Mouse (Mus musculus) MEL (cell line): ENCODE measurements around the gene Baiap2l1. TPM values are rescaled to one million over a fixed set of nuclear protein-coding genes. Genes with fewer than 3 reads are reported as not detected.

Experiments
- DNase-seq: peaks from one replicate; pipeline ENCODE4 v3.0.0; 2011; ENCODE audit warnings: low read depth, low spot score
- H3K27ac ChIP-seq: 2 replicates; pipeline ENCODE4 v1.5.1; 2012; ENCODE audit warnings: low read depth, mild to moderate bottlenecking, control low read depth, low read length, moderate library complexity; ENCODE audit not compliant: control insufficient read depth
- H3K27me3 ChIP-seq, 2 experiments: fragments of 150-350 bp in 1 of 2; sonication (generic) in 1 of 2; 2 replicates each; pipeline ENCODE4 v1.6.1; 2012; ENCODE audit warnings: low read length in 2 of 2, mild to moderate bottlenecking in 2 of 2, improper control_type of control experiment in 1 of 2, moderate library complexity in 1 of 2; ENCODE audit not compliant: insufficient read depth in 2 of 2, control insufficient read depth in 1 of 2
- H3K36me3 ChIP-seq, 2 experiments: 2 replicates each; pipeline ENCODE4 v1.6.1; 2012 to 2014; ENCODE audit warnings: low read length in 2 of 2, improper control_type of control experiment in 1 of 2, inconsistent platforms in 1 of 2, mild to moderate bottlenecking in 1 of 2; ENCODE audit not compliant: insufficient read depth in 2 of 2, control insufficient read depth in 1 of 2
- H3K4me1 ChIP-seq, 2 experiments: fragments of 150-350 bp in 1 of 2; sonication (generic) in 1 of 2; 2 replicates each; pipeline ENCODE4 v1.6.1; 2012; ENCODE audit warnings: low read length in 2 of 2, improper control_type of control experiment in 1 of 2, mild to moderate bottlenecking in 1 of 2; ENCODE audit not compliant: insufficient read depth in 2 of 2, control insufficient read depth in 1 of 2
- H3K4me3 ChIP-seq, 2 experiments: fragments of 150-350 bp in 1 of 2; sonication (generic) in 1 of 2; 2 replicates each; pipeline ENCODE4 v1.5.1; 2012; ENCODE audit warnings: low read depth in 2 of 2, low read length in 2 of 2, mild to moderate bottlenecking in 2 of 2, moderate library complexity in 2 of 2, control low read depth in 1 of 2, improper control_type of control experiment in 1 of 2; ENCODE audit not compliant: control insufficient read depth in 1 of 2, insufficient read depth in 1 of 2
- H3K79me2 ChIP-seq: 2 replicates; pipeline ENCODE4 v1.6.1; 2012; ENCODE audit warnings: mild to moderate bottlenecking, low read length, moderate library complexity; ENCODE audit not compliant: control insufficient read depth, poor library complexity, insufficient read depth
- H3K9ac ChIP-seq: 2 replicates; pipeline ENCODE4 v1.6.1; 2012; ENCODE audit warnings: low read depth, mild to moderate bottlenecking, control low read depth, low read length, moderate library complexity; ENCODE audit not compliant: control insufficient read depth, poor library complexity, severe bottlenecking
- H3K9me3 ChIP-seq: fragments of 150-350 bp; sonication (generic); replicated peaks from 2 replicates; pipeline ENCODE4 v1.6.1; 2012; ENCODE audit warnings: mild to moderate bottlenecking, low read length, improper control_type of control experiment, moderate library complexity; ENCODE audit not compliant: insufficient read depth
- BHLHE40 ChIP-seq: IDR thresholded peaks from 2 replicates; pipeline ENCODE4 v1.6.1; 2012; ENCODE audit warnings: low read depth, mild to moderate bottlenecking, inconsistent platforms, low read length, improper control_type of control experiment, borderline replicate concordance
- CHD1 ChIP-seq: IDR thresholded peaks from 2 replicates; pipeline ENCODE4 v1.6.1; 2012; ENCODE audit warnings: low read depth, mild to moderate bottlenecking, inconsistent platforms, low read length, improper control_type of control experiment
- CHD2 ChIP-seq: IDR thresholded peaks from 2 replicates; pipeline ENCODE4 v1.6.1; 2011; ENCODE audit warnings: low read length, improper control_type of control experiment
- E2F4 ChIP-seq: IDR thresholded peaks from 2 replicates; pipeline ENCODE4 v1.6.1; 2011; ENCODE audit warnings: low read depth, low read length, improper control_type of control experiment, borderline replicate concordance
- GABPA ChIP-seq: IDR thresholded peaks from 2 replicates; pipeline ENCODE4 v1.6.1; 2012; ENCODE audit warnings: low read depth, mild to moderate bottlenecking, inconsistent platforms, low read length, improper control_type of control experiment, moderate library complexity
- GATA1 ChIP-seq: IDR thresholded peaks from 2 replicates; pipeline ENCODE4 v1.6.1; 2011; ENCODE audit warnings: low read depth, low read length, improper control_type of control experiment
- JUND ChIP-seq: IDR thresholded peaks from 2 replicates; pipeline ENCODE4 v1.6.1; 2011; ENCODE audit warnings: low read depth, mild to moderate bottlenecking, improper control_type of control experiment, low read length
- MXI1 ChIP-seq: IDR thresholded peaks from 2 replicates; pipeline ENCODE4 v1.6.1; 2011; ENCODE audit warnings: mild to moderate bottlenecking, low read depth, low read length, improper control_type of control experiment
- MYB ChIP-seq: IDR thresholded peaks from 2 replicates; pipeline ENCODE4 v1.6.1; 2011; ENCODE audit warnings: mild to moderate bottlenecking, low read depth, low read length, improper control_type of control experiment
- NRF1 ChIP-seq: IDR thresholded peaks from 2 replicates; pipeline ENCODE4 v1.6.1; 2014; ENCODE audit warnings: low read depth, mild to moderate bottlenecking, inconsistent platforms, low read length, improper control_type of control experiment, moderate library complexity; ENCODE audit not compliant: poor library complexity, insufficient read depth, severe bottlenecking
- SIN3A ChIP-seq: IDR thresholded peaks from 2 replicates; pipeline ENCODE4 v1.6.1; 2012; ENCODE audit warnings: low read length, improper control_type of control experiment, inconsistent platforms
- TCF12 ChIP-seq: IDR thresholded peaks from 2 replicates; pipeline ENCODE4 v1.6.1; 2014; ENCODE audit warnings: low read depth, mild to moderate bottlenecking, inconsistent platforms, low read length, improper control_type of control experiment, moderate library complexity
- USF2 ChIP-seq, 2 experiments: IDR thresholded peaks; 2 replicates each; pipeline ENCODE4 v1.6.1; 2011 to 2012; ENCODE audit warnings: improper control_type of control experiment in 2 of 2, low read length in 2 of 2, borderline replicate concordance in 1 of 2, inconsistent platforms in 1 of 2, low read depth in 1 of 2, mild to moderate bottlenecking in 1 of 2; ENCODE audit not compliant: insufficient read depth in 1 of 2
- ZC3H11A ChIP-seq: IDR thresholded peaks from 2 replicates; pipeline ENCODE4 v1.6.1; 2012; ENCODE audit warnings: low read depth, mild to moderate bottlenecking, inconsistent platforms, low read length, improper control_type of control experiment
- polyA plus RNA-seq, 2 experiments: library from polyadenylated mRNA; stranded (reverse) in 1 of 2; unstranded in 1 of 2; fragments of >175 nt in 1 of 2; fragments of >200 nt in 1 of 2; gene quantifications; 2 replicates each; pipeline versions ENCODE4 v1.2.1 to v1.2.4; 2012; ENCODE audit warnings: low replicate concordance in 2 of 2, low read depth in 1 of 2; ENCODE audit not compliant: insufficient read length in 2 of 2, insufficient read depth in 1 of 2, missing spikeins in 1 of 2
- total RNA-seq: library from RNA; depleted of rRNA; stranded (reverse); fragments of 300-350 nt; gene quantifications from 2 replicates; pipeline ENCODE4 v1.2.3, GENCODE M21; 2012

The Baiap2l1 gene
- total and polyA plus RNA-seq, 3 experiments = 0.06 TPM; not detected in 2

DNA sequence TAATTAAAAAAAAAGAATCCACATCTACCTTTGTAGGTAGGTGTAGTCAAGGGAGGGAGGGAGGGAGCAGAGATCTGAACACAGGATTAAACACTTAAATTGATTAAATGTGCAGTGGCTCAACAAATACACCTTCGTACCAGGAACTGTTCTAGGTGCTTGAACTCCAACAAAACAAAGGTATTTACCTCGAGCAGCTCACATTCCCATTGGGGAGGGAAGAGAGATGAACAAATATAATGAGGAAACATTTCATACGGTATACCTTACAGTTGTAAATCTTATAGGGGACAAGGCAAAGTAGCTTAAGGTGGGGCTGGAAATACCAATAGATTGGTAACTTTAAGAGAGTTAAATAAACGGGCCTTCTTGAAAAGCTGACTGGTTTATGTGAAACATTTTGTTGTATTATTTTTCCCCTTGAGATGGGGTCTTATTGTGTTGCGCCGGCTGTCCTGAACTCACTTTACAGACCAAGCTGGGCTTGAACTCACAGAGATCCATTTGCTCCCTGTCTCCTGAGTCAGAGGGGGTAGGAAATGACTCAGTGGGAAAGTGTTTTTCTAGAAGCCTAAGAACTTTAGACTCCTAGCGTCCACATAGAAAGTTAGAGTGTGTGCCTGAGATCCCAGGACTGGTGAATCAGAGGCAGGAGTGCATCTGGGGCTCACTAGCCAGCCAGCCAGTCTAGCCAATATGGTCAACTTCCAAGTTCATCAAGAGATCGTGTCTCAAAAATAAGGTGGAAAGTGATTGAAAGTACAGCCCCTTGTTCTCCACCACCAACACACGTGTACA, 5.5 kb downstream of the Baiap2l1 start:
- H3K9ac ChIP-seq = no peak overlapping the region
- H3K27me3 ChIP-seq = no peaks in the 10 kb centered on the region
- H3K36me3 ChIP-seq = no peaks in the 10 kb centered on the region
- H3K4me1 ChIP-seq = no peaks in the 10 kb centered on the region
- TF ChIP-seq ZC3H11A = no peak
- no peaks in the 10 kb centered on the region for H3K79me2 ChIP-seq
- no peaks in the 10 kb centered on the region for H3K9me3 ChIP-seq
- H3K4me3 ChIP-seq = no peak overlapping the region
- no peak for DNase-seq
- H3K27ac ChIP-seq = no peak overlapping the region

DNA sequence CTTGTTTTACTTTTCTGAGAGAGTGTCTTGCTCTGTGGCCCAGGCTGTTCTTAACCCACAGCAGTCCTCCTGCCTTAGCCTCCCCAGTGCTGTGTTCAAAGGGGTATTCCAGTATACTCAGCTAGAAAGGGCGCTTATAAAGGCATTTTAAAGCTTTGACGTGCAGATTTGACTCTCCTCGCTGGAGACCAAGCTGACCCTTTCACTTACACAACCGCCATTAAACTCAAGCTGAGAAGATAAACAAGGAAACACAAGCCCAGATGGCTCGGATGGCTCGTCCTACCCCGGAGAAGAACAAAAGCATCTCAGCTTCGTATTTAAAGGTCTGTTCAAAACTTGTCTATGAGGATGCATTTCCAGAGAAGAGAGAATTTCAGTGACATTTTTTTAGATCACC, 6.7 kb downstream of the Baiap2l1 start:
- Histone ChIP-seq H3K27ac (no peak overlapping the region), H3K4me1 (no peaks in the 10 kb centered on the region), H3K9ac (no peak overlapping the region), H3K79me2 (no peaks in the 10 kb centered on the region), H3K27me3 (no peaks in the 10 kb centered on the region), H3K36me3 (no peaks in the 10 kb centered on the region), H3K4me3 (no peak overlapping the region), H3K9me3 (no peaks in the 10 kb centered on the region)
- TF ChIP-seq MYB (no peak), GATA1 (no peak), JUND (no peak), USF2 (IDR thresholded peaks at IDR 0.05; ENCODE audit: borderline replicate concordance in 1 of 2, insufficient read depth in 1 of 2, low read depth in 1 of 2, low read length in 2 of 2) (no peak), TCF12 (no peak), SIN3A (no peak), E2F4 (no peak), CHD2 (no peak), CHD1 (no peak), GABPA (no peak), MXI1 (no peak)
- DNase-seq = no peak

DNA sequence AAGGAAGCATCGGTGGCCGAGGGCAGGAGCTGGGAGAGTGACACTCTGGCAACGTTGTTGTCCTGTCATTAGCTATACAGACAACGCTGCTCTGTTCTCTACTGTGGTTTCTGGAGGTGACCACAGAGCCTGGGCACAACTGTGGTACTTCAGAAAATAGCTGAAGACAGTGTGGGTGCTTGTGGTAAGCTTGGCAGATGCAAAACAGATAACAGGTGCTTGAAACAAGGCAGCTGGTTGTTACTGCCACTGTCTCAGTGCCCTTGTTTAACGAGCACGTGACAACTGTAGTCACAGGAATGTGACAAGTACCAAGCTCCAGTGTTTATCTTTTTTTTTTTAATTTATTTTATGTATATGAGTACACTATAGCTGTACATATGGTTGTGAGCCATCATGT, 13.3 kb downstream of the Baiap2l1 start:
- no peak overlapping the region for H3K9ac ChIP-seq
- DNase-seq = no peak
- no peaks in the 10 kb centered on the region for H3K27me3 ChIP-seq
- TF ChIP-seq BHLHE40 (no peak), SIN3A (no peak), ZC3H11A (no peak), NRF1 (no peak)
- no peak overlapping the region for H3K4me3 ChIP-seq
- no peaks in the 10 kb centered on the region for H3K79me2 ChIP-seq
- H3K27ac ChIP-seq = no peak overlapping the region
- H3K4me1 ChIP-seq = no peaks in the 10 kb centered on the region
- no peaks in the 10 kb centered on the region for H3K9me3 ChIP-seq
- no peaks in the 10 kb centered on the region for H3K36me3 ChIP-seq
